Mouse (Mus musculus): ENCODE results near the gene Cdk9.

Cdk9 gene

GRCm38 (mm10) chr2:32708643-32709042 is 4.2 kb downstream of the Cdk9 start:
- WGBS: 19% methylated on average over 3 of the region's 3 CpGs

- WGBS: 92% methylated on average over 6 of the region's 6 CpGs
Measured at GRCm38 (mm10) chr2:32706971-32707370, 5.9 kb downstream of the Cdk9 start.

- 88% methylated on average over 7 of the region's 7 CpGs for WGBS
Measured at GRCm38 (mm10) chr2:32705018-32705417, 7.9 kb downstream of the Cdk9 start.

- WGBS: 82% methylated on average over 2 of the region's 2 CpGs
Measured at GRCm38 (mm10) chr2:32704021-32704421, 8.9 kb downstream of the Cdk9 start, which contains the start of gene Fpgs. Fpgs (minus strand) TSS chr2:32704145.

- WGBS: 95% methylated on average over 8 of the region's 8 CpGs
Measured at GRCm38 (mm10) chr2:32703046-32703445, 9.8 kb downstream of the Cdk9 start.

- 88% methylated on average over 14 of the region's 14 CpGs for WGBS
Measured at GRCm38 (mm10) chr2:32700966-32701743, 11.7 kb downstream of the Cdk9 start.

- 95% methylated on average over 6 of the region's 6 CpGs for WGBS
Measured at GRCm38 (mm10) chr2:32699680-32700079, 13.2 kb downstream of the Cdk9 start.

GRCm38 (mm10) chr2:32694691-32695090 is 18.2 kb downstream of the Cdk9 start:
- 83% methylated on average over 12 of the region's 12 CpGs for WGBS

- WGBS: under 1% methylated on average over 51 of the region's 51 CpGs
Measured at GRCm38 (mm10) chr2:32693823-32694411, 19.0 kb downstream of the Cdk9 start.

GRCm38 (mm10) chr2:32693282-32693681 is 19.6 kb downstream of the Cdk9 start:
- WGBS: 15% methylated on average over 7 of the region's 7 CpGs

GRCm38 (mm10) chr2:32692496-32692895 is 20.4 kb downstream of the Cdk9 start:
- WGBS: 96% methylated on average over 14 of the region's 14 CpGs

- WGBS: 85% methylated on average over 11 of the region's 11 CpGs
Measured at GRCm38 (mm10) chr2:32691041-32691440, 21.8 kb downstream of the Cdk9 start.

- WGBS: 25% methylated on average over 5 of the region's 5 CpGs
Measured at GRCm38 (mm10) chr2:32689420-32689819, 23.5 kb downstream of the Cdk9 start.

GRCm38 (mm10) chr2:32687562-32687961 is 25.3 kb downstream of the Cdk9 start:
- 97% methylated on average over 8 of the region's 8 CpGs for WGBS

- 92% methylated on average over 6 of the region's 6 CpGs for WGBS
Measured at GRCm38 (mm10) chr2:32686640-32687039, 26.2 kb downstream of the Cdk9 start.

- 90% methylated on average over 3 of the region's 3 CpGs for WGBS
Measured at GRCm38 (mm10) chr2:32685807-32686206, 27.1 kb downstream of the Cdk9 start.

- WGBS: 89% methylated on average over 15 of the region's 15 CpGs
Measured at GRCm38 (mm10) chr2:32684681-32685428, 28.0 kb downstream of the Cdk9 start.

GRCm38 (mm10) chr2:32683701-32684100 is 29.2 kb downstream of the Cdk9 start:
- 94% methylated on average over 10 of the region's 10 CpGs for WGBS

GRCm38 (mm10) chr2:32682721-32683417 is 30.0 kb downstream of the Cdk9 start:
- WGBS: 63% methylated on average over 14 of the region's 14 CpGs

- WGBS: 71% methylated on average over 6 of the region's 6 CpGs
Measured at GRCm38 (mm10) chr2:32681754-32682153, 31.1 kb downstream of the Cdk9 start.

GRCm38 (mm10) chr2:32680961-32681650 is 31.8 kb downstream of the Cdk9 start:
- WGBS: 87% methylated on average over 19 of the region's 19 CpGs

All from cerebral cortex, adult 2 months (tissue).